Mouse (Mus musculus): ENCODE data around the gene Adgrv1. TPM values are rescaled to one million over a fixed set of nuclear protein-coding genes. Genes with fewer than 3 reads are reported as not detected.
A peak's percentile ranks its signal among the peaks of the same experiment; 100 is the strongest.

Adgrv1 gene
- polyA plus RNA-seq, 1 experiment = 0.56 TPM

DNA sequence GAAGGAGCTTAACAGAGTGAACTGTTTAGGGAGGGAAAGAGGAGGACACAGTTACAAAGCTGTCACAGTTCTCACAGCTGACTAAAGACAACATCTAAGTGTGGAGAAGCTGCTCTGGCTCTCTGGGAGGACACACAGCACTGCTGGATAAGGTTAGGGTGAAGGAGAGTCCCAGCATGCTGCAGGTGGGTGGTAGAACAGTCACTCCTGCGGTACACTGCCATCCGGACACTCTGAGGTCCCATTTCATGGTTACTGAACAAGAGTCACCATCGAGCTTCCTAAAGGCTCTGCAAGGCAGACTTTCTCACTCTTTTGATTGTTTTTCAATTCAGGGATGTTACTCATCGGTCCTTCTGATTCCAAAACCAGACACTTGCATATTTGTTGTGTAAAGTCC lies 274.6 kb downstream of the Adgrv1 start:
- Histone ChIP-seq H3K36me3 (ENCODE audit: control insufficient read depth, insufficient read depth, low read length) (no peaks in the 10 kb centered on the region), H3K4me1 (ENCODE audit: control insufficient read depth, insufficient read depth, low read length) (no peaks in the 10 kb centered on the region), H3K27ac (ENCODE audit: insufficient read depth, low read depth, low read length) (no peak overlapping the region), H3K27me3 (replicated peaks; ENCODE audit: control insufficient read depth, insufficient read depth, low read length) (no peaks in the 10 kb centered on the region), H3K4me3 (ENCODE audit: insufficient read depth, low read depth, low read length) (no peak overlapping the region)
- 51% methylated on average over 4 of the region's 4 CpGs for WGBS
- TF ChIP-seq POLR2A (IDR thresholded peaks at IDR 0.05; ENCODE audit: low read depth, low read length) (no peak), CTCF (conservative IDR thresholded peaks at IDR 0.05; ENCODE audit: insufficient read depth, insufficient read length, low read depth, low read length) (no peak)
- no peak for DNase-seq

DNA sequence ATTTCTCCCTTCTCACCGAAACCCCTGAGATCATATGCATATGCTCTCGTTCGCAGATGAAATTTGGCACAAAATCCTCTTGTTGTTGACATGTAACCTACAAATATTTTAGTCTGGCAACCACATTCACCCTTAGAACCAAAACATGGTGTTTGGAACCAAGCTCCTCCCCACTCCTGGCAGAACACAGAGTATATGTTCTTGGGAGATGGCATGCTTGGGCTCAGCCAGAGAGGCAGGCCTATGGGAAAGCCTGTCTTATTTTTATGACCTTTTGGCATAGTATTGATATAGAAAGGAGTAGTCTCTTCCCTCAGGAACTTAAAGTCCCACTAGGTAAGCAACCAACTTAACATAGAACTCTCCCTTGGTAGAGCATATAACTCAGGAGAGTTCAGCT lies 275.7 kb downstream of the Adgrv1 start:
- TF ChIP-seq CTCF (conservative IDR thresholded peaks at IDR 0.05; ENCODE audit: insufficient read depth, insufficient read length, low read depth, low read length) = no peak
- TF ChIP-seq POLR2A (IDR thresholded peaks at IDR 0.05; ENCODE audit: low read depth, low read length) = no peak
- WGBS = 93% methylated on average over 3 of the region's 3 CpGs
- Histone ChIP-seq H3K27me3 (replicated peaks; ENCODE audit: control insufficient read depth, insufficient read depth, low read length) (no peaks in the 10 kb centered on the region), H3K36me3 (ENCODE audit: control insufficient read depth, insufficient read depth, low read length) (no peaks in the 10 kb centered on the region), H3K4me3 (ENCODE audit: insufficient read depth, low read depth, low read length) (no peak overlapping the region), H3K27ac (ENCODE audit: insufficient read depth, low read depth, low read length) (no peak overlapping the region), H3K4me1 (ENCODE audit: control insufficient read depth, insufficient read depth, low read length) (no peaks in the 10 kb centered on the region)
- no peak for DNase-seq

DNA sequence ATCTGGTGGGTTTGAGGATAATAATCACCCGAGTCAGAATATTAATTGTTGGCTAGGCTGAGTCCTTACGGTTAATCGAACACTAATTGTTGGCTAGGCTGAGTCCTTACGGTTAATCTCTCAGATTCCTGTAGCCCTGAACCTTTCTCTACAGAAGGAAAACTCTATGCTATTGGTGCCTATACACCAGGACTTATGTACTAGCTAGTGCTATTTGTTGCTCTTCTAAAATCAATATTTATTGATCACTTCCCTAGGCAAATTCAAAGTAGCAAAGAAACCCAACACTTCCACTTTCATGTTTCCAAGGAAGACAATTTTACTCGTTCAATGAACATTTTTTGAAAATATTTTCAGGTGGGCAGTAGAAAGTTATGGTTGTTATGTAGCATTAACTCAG lies 278.4 kb downstream of the Adgrv1 start:
- H3K4me1 ChIP-seq (ENCODE audit: control insufficient read depth, insufficient read depth, low read length) = peaks cover 3% of the 10 kb centered on the region; the same call in 1 of the 2 replicates
- DNase-seq = no peak
- H3K36me3 ChIP-seq (ENCODE audit: control insufficient read depth, insufficient read depth, low read length) = no peaks in the 10 kb centered on the region
- no peaks in the 10 kb centered on the region for H3K27me3 ChIP-seq (replicated peaks; ENCODE audit: control insufficient read depth, insufficient read depth, low read length)
- H3K27ac ChIP-seq (ENCODE audit: insufficient read depth, low read depth, low read length) = no peak overlapping the region
- 77% methylated on average over 5 of the region's 5 CpGs for WGBS
- H3K4me3 ChIP-seq (ENCODE audit: insufficient read depth, low read depth, low read length) = no peak overlapping the region
- no peak for TF ChIP-seq CTCF (conservative IDR thresholded peaks at IDR 0.05; ENCODE audit: insufficient read depth, insufficient read length, low read depth, low read length)

DNA sequence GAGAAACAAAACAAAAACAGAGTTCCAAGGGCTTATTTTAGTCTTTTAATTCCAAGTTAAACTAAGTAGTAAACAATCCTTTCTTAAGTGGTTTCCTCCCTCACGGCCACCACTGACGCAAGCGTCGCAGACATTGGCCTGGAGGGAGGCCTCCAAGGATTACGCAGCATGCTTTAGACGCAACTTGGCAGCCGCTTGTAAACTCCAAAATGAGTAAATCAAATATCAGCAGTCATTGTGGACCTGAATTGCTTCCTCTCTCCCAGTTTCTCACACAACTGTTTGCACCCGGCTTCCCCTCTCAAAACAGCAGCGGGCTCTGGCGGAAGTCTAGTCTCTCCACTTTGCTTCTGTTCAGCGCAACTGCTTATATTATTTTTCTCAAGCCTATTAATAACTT lies 280.7 kb downstream of the Adgrv1 start:
- Histone ChIP-seq H3K36me3 (ENCODE audit: control insufficient read depth, insufficient read depth, low read length) (no peaks in the 10 kb centered on the region), H3K4me1 (ENCODE audit: control insufficient read depth, insufficient read depth, low read length) (peaks cover 3% of the 10 kb centered on the region; the same call in 1 of the 2 replicates), H3K27me3 (replicated peaks; ENCODE audit: control insufficient read depth, insufficient read depth, low read length) (no peaks in the 10 kb centered on the region), H3K27ac (ENCODE audit: insufficient read depth, low read depth, low read length) (peak overlapping the region; percentile 23; the same call in 1 of the 2 replicates), H3K4me3 (ENCODE audit: insufficient read depth, low read depth, low read length) (peak overlapping the region; percentile 33; the same call in 1 of the 2 replicates)
- peak; percentile 55 for DNase-seq
- WGBS = 48% methylated on average over 11 of the region's 11 CpGs
- TF ChIP-seq POLR2A (IDR thresholded peaks at IDR 0.05; ENCODE audit: low read depth, low read length) (no peak), CTCF (conservative IDR thresholded peaks at IDR 0.05; ENCODE audit: insufficient read depth, insufficient read length, low read depth, low read length) (no peak)

DNA sequence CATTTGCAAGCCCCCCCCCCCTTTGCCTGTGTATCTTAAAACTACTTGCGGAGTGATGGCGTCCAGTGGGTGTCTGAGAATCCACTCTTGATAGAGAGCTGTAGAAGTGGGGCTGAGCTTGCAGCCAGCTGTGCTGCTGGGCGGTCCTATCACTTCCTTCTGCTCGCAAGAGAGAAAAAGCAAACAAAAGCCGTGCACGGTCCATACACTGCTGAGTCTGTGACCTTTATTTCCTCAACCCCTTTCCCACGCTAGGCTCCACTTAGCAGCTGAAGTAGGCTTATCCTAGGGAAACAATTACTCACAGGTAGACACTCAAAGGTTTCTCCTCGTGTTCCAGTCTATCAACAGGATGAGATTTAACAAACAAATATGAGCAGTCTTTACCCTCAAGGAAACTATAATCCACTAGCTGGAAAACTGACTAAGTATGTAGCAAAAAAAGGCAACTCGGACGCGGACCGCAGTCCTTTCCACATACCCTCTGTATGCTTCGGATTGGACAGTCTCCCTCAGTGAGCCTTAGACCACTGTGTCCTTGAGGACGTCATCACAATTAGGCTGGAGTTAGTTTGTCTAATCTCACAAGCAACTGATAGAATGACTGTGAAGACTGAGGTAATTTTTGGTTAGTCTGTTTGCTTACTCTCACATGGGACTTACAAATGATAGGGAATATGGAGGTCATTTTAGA lies 281.3 kb downstream of the Adgrv1 start:
- peak; percentile 43 for DNase-seq

DNA sequence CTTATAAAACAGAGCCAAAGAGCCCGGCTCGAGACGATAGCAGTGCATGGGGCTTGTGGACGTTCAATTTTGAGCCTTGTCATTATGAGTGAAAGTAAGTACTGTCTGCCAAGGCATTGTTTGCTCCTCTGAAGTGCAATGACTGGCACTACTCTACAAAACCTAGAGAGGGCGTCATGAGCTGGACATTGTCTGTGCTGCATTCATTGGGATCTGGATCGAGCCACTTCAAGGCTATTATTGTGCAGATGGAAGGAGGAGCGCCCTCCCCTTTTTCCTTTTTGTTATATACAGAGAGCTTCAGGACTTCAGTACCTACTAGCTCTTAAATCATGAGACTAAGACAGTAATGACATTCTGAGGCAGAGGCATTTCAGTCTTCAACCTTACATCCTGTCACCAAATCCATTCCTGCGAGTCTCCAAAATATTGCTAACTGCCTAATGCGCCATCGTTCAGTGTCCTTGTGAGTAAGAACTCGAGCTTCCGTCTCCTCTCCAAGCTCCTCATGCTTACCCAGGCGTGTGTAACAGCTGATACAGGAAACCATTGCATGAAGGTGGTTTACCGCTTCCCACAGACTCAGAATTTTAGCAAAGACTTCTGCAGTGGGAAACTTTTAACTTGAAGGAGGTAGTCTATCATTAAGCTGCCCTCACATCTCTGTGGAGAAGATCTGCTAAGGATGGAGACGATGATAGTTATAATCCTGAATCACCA lies 285.5 kb downstream of the Adgrv1 start:
- no peak for DNase-seq
- no peak; the same call in 1 of the 2 replicates for TF ChIP-seq CTCF (conservative IDR thresholded peaks at IDR 0.05; ENCODE audit: insufficient read depth, insufficient read length, low read depth, low read length)
- TF ChIP-seq POLR2A (IDR thresholded peaks at IDR 0.05; ENCODE audit: low read depth, low read length) = no peak
- Histone ChIP-seq H3K4me3 (ENCODE audit: insufficient read depth, low read depth, low read length) (no peak overlapping the region), H3K4me1 (ENCODE audit: control insufficient read depth, insufficient read depth, low read length) (peaks cover 3% of the 10 kb centered on the region; the same call in 1 of the 2 replicates), H3K27me3 (replicated peaks; ENCODE audit: control insufficient read depth, insufficient read depth, low read length) (no peaks in the 10 kb centered on the region), H3K36me3 (ENCODE audit: control insufficient read depth, insufficient read depth, low read length) (no peaks in the 10 kb centered on the region), H3K27ac (ENCODE audit: insufficient read depth, low read depth, low read length) (no peak overlapping the region)
- WGBS = 78% methylated on average over 15 of the region's 15 CpGs

More for the DNA sequence above, 281.3 kb downstream of the Adgrv1 start:
- Histone ChIP-seq H3K27ac (ENCODE audit: insufficient read depth, low read depth, low read length) (peak overlapping the region; percentile 80), H3K27me3 (replicated peaks; ENCODE audit: control insufficient read depth, insufficient read depth, low read length) (no peaks in the 10 kb centered on the region), H3K4me1 (ENCODE audit: control insufficient read depth, insufficient read depth, low read length) (peaks cover 3% of the 10 kb centered on the region; the same call in 1 of the 2 replicates), H3K4me3 (ENCODE audit: insufficient read depth, low read depth, low read length) (0 out of 2 replicates have a peak overlapping the region, but pooled peaks have one; percentile 23), H3K36me3 (ENCODE audit: control insufficient read depth, insufficient read depth, low read length) (no peaks in the 10 kb centered on the region)
- TF ChIP-seq POLR2A (IDR thresholded peaks at IDR 0.05; ENCODE audit: low read depth, low read length) (no peak), CTCF (conservative IDR thresholded peaks at IDR 0.05; ENCODE audit: insufficient read depth, insufficient read length, low read depth, low read length) (no peak)
- WGBS = 54% methylated on average over 14 of the region's 14 CpGs

DNA sequence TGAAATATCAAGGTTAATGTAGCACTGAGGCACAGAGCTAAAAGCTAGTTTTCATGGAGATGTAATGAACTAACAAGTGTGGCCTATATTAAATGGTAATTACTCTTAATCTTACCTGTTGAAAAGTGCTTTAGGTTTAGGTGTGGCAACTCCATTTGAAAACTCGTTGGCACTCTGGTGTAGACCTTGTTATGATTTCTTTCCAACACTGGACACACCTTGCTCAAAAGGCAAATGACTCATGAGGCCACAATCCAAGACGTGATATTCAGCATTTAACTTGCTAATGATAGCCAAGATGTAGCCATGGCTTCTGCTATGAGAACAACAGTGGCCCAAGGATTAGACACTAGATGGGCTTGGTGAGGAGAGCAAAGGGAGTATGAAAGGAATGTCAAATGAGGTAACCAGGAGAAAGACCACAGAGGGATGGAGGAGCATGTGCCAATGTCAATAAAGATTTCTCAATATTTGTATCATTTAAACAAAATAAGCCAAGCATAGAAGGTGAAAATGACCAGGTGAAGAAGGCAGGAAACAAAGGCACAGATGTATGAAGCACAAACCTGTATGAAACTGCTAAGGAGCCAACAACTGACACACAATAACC lies 289.9 kb downstream of the Adgrv1 start:
- no peaks in the 10 kb centered on the region for H3K4me1 ChIP-seq (ENCODE audit: control insufficient read depth, insufficient read depth, low read length)
- H3K27me3 ChIP-seq (replicated peaks; ENCODE audit: control insufficient read depth, insufficient read depth, low read length) = no peaks in the 10 kb centered on the region
- 78% methylated on average over 2 of the region's 2 CpGs for WGBS
- DNase-seq = no peak
- TF ChIP-seq CTCF (conservative IDR thresholded peaks at IDR 0.05; ENCODE audit: insufficient read depth, insufficient read length, low read depth, low read length) (no peak), POLR2A (IDR thresholded peaks at IDR 0.05; ENCODE audit: low read depth, low read length) (no peak)
- H3K27ac ChIP-seq (ENCODE audit: insufficient read depth, low read depth, low read length) = no peak overlapping the region
- no peaks in the 10 kb centered on the region for H3K36me3 ChIP-seq (ENCODE audit: control insufficient read depth, insufficient read depth, low read length)
- no peak overlapping the region for H3K4me3 ChIP-seq (ENCODE audit: insufficient read depth, low read depth, low read length)

Data from kidney, adult 2 months (tissue).